Mouse (Mus musculus): ENCODE measurements at regions not wholly inside any gene's neighbourhood (a gene's known extent, or its start where the extent isn't known, plus 50 kb on each side); places are given as distances from the start of the nearest gene placed in this dataset.

DNA sequence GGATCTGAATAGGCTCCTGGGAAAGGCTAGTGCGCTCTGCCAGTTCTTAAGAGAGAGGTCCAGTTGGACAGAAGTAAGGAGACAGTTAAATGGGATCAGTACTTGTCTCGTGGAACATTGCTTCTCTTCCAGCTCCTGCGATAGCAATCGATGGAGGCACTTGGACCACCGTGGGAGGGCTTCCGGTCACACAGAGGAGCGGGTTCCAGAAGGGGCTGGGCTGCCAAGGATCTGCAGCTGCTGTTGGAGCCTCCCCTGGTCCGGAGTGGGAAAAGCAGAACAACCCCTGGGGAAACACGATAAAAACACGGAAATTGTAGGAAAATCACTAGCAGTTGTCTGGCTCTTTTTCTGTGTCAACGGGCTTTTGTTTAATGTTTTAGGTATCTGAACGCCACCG, 252.3 kb upstream of the Gm5148 start:
- DNase-seq (ENCODE audit: low spot score), result peak; percentile 88

DNA sequence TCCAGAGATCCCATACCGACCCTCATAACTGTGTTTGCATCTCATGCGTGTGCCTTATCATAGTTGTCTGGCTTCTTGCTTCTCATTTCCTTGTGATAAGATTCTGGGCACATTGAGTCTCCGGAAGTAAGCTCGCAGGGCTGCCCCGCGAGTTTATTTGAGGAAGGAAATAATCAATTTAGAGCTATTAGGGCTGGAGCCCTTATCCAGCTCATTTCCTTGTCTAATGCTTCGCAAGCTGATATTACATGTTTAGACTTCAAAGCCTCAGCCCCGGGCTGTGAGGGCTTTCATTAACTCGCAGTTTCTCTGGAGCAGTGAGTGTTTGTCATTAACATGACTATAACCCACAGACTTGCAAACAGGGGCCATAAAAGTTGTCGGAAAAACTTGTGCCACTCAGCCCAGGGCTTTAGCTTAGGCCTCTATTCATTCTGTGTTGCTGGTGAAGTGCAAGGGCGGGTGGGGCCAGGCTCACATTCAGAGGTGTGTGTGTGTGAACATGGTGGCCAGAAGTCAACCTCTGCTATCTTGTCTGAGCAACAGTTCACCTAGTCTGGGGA, 251.0 kb upstream of the Gm5148 start:
- DNase-seq (ENCODE audit: low spot score), result no peak

DNA sequence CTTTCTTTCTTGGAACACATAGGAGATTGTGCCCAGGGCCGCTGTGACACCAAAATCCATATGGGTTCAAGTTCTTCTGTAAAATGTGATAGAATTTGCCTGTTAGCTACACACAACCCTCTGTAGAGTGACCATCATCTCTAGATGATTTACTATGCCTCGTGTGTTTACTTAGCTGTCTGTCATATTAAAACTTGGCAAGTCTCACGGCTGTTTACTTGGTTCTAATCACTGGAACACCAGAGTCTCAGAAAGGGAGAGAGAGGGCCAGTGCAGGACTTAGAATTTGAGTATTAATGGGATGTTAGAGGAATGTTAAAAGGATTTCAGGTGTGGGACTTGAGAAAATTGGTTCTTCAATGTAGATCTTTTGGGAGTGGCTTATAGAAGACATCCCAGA, 248.6 kb upstream of the Gm5148 start:
- no peak for DNase-seq (ENCODE audit: low spot score)

DNA sequence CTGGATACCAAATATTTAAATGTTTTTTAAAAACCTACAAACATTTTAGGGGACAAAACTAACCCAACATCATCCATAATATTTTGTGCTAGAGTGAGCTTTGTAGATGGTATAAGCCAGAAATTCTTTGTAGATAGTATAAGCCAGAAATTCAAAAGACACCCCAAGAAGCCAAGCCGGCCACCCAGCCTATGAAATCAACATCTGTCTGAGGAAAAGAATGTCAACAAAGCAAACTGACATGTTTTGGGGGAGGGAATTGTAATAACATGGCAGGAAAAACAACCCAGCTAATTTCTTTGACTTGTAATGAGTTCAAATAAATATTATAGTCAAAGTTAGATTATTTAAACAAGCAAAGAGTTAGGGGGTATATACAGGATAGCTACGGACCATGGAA, 246.9 kb upstream of the Gm5148 start:
- DNase-seq (ENCODE audit: low spot score), result no peak

DNA sequence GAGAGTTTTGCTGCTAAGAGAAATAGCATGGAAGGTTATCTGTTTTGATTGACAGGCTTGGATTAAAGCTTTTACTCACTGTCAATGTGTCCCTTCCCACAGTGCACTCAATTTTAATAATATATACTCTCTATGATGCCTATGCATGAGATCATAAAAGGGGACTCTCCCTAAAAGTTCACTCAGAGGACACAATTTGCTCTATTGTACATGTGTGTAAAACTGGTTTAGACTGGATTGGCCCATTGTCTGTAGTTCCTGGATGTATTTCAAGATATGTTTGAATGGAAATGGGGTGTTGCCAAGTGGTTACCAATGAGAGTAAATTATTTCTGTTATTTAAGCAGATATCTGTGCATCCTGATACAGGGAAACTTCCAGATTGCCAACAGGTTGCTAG, 244.4 kb upstream of the Gm5148 start:
- no peak for DNase-seq (ENCODE audit: low spot score)

DNA sequence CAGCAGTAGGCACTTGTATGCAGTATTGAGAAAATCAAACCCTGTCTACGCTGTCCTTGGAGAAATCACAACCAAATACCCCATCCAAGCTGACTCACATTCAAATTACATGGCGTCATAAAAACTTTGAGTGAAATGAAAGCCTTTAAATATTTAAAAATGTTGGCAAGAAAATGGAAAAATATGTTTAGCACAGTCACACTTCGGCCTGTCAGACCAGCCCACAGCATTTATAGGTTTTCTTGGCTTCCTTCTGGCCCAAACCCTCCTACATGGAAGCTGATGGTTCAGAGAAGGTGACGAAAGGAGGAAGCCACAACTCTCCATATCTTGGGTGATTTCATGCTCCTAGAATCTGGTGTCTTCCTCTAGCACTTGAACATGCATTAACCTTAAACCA, 240.9 kb upstream of the Gm5148 start:
- no peak for DNase-seq (ENCODE audit: low spot score)

DNA sequence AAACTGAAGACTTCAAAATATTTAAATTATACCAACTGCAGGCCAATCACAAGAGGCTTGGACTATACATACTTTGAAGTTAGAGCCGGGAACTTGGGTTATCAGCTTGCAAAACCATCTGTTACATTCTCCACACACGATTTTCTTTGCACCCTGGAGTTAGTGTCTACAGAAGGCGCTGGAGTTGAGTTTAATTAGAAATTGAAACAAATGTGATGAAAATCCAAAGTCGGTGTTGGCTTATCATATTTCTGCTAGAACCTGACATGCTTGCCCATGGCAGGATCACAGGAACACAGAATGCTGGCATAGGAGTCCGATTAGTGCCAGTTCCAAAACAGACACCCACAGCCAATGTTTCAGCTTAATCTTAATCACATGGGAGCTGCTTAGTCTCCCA, 239.8 kb upstream of the Gm5148 start:
- no peak for DNase-seq (ENCODE audit: low spot score)

DNA sequence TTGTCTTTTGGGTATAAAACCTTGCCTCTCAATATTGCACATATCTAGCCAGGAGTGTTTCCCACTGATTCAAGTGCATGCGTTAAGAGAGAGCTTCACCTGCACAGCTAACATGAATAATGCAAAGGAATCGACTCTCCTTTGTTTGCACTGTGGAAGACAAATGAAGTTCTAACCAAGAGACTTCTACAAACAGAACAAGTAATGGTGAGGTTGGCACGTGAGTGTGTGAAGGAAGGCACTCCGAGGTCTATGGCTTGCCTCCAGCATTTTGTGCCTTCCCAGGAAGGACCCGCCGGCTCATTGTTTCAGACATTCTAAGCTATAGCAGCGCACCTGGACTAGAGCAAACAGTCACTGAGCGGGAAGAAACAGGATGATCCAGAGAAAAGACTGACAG, 238.5 kb upstream of the Gm5148 start:
- DNase-seq (ENCODE audit: low spot score), result no peak

DNA sequence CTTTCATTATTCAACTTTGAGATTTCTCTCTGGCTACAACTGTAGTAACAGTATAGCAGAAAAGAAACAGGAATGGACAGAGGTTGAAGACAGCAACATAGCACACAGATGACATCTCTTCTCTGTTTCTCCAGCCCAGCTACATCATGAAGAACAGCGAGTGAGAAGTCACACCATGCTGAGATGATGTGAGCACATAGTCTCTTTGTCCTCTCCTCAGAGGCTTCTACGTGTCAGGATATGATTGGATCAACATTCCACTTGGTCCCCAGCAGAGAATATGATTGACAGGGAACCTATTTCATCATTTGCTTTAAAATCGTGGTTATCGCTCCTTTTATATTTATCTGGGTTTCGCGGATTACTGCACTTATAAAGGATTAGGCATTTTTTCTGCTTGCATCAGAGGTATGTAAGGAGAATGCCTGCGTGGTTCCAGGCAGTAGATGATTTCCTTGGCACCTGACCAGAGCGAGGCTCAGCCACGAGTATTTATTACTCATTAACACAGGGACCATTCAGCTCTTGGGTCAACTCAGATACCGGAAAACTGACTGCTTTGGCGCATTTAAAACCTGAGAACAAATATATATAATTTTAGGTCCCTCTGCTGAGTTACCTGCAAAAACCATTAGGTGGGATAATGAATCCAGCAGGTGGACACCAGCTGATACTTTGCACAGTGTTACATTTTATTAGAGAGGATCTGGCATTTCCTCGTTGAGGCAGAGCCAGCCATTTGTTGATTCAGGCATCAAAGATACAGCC, 237.9 kb upstream of the Gm5148 start:
- DNase-seq (ENCODE audit: low spot score), result no peak

DNA sequence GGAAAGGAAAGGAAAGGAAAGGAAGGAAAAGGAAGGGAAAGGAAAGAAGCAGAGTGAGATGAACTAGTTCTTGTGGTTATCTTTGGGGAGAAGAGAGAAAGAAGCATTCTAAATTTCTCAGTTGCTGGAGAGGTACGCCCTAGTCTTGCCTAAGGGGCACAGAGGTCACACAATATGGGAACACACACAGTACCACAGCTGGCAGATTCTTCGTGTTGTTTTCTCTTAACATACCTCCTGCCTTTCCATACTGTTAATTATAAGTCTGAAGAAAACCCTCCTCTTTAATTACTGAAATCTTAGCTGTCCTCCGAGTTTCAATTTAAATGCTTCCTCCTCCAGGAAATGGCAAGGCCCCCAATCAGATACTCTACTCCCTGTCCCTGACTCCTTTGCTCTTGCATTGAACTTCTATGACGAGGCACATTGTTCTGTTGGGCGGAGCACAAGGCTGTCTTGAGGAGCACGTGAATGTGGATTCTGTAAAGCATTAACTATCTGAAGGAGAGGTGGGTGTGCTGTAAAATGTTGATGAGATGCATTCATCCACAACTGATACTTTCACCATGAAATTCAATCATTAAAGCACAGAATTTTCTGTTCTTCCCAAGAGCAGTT, 234.2 kb upstream of the Gm5148 start:
- no peak for DNase-seq (ENCODE audit: low spot score)

DNA sequence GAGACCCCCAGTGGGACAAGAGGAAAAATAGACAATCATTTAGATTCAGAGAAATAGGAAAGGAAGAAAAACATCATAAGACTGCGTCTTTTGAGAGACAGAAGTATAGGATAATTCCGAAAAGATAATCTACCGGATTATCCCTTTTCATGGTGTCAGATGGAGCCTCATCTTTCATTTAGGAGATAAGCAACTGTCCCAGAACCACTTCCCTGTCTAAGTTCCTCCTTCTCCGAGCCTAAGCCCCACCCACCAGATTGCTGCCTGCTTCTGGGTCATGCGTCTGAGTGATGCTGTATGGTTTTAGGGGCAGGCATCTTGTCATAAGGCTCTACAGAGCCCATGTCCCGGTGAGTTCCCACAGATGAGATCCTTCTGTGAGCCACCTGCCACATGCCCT, 232.3 kb upstream of the Gm5148 start:
- no peak for DNase-seq (ENCODE audit: low spot score)

DNA sequence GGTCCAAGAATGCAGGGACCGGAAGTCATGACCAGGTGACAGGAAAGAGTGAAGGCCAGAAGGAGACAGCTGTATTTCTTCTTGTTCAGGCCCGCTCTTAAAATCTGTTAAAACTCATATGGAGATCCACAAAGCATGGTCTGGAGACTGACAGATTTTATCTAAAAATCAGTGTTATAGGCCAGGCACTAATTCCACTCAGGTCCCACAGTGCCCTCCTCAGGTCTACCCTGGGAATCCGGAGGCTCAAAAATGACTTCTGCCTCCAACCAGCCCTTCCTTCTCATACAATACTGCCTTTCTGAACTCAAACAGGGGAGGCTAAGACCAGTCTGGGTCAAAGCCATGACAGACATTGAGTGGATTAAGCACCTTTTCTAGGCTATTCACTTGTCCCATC, 228.6 kb upstream of the Gm5148 start:
- DNase-seq (ENCODE audit: low spot score), result peak; percentile 38

DNA sequence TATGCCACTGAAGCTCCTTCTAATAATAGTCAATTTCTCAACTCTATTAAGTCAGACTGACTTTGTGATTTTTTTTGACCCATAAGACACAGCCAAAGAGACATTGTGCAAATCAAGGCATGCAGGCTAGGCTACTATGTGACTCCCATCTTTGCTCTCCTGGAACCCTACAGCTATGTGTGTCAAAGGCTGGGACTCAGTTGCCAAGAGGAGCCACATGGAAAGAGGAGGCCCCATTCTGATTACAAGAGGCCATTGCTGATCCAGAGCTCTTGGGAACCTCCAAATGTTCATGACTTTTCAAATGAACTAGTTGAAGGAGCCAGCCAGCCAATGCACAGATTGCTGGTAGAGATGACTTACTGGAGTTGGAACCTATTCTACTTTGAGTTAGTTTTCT, 228.0 kb upstream of the Gm5148 start:
- DNase-seq (ENCODE audit: low spot score), result no peak

DNA sequence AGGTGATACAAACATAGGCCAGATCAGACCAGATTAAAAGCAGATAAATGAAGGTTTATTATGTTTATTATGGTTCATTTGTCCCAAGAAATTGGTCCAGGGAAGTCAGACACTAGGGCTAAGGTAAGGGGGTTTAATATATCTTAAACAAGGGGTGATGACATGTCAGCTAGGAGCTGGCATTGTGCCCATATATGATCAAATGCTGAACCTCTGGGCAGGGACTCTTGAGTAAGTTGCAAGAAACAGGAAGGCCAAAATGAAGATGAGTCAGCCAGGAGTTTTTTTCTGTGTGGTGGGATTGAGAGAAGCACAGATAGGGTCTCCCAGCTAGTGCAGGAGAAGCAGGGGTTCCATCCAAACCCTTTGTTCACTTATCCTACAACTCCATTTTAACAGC, 219.4 kb upstream of the Gm5148 start:
- DNase-seq (ENCODE audit: low spot score), result no peak

DNA sequence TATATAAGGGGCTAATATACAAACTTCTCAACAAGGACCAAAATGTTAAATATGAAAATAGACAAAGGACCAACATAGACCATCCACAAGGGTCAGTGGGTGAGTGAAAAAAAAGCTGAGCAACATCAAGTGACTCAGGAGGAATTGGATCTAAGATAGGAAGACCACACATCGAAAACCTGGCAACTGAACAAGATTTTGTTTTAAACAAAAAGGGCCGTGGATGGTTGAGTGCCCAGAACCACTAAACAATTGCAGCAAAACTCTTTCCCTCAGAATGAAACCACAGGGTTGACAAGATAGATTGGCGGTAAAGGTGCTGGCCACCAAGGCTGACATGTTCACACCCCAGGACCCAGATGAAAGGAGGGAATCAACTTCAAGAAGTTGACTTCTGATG, 215.7 kb upstream of the Gm5148 start:
- no peak for DNase-seq (ENCODE audit: low spot score)

DNA sequence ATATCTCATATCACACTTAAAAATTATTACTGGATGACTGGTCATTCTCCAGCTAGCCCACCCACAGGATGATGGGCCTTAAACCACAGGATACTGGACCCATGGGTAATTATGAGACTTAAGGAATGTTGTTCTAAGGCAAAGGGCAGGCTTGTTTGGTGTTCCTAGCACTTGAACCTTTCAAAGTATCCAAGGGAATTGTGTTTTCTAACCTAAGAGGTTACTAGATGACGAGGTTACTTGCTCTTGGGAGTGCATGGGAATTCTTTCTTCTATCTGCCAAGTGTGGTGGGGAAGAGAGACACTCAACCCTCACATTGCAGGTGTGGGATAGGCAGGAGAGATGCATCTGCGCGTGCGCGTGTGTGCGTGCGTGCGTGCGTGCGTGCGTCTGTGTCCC, 214.6 kb upstream of the Gm5148 start:
- DNase-seq (ENCODE audit: low spot score), result no peak

DNA sequence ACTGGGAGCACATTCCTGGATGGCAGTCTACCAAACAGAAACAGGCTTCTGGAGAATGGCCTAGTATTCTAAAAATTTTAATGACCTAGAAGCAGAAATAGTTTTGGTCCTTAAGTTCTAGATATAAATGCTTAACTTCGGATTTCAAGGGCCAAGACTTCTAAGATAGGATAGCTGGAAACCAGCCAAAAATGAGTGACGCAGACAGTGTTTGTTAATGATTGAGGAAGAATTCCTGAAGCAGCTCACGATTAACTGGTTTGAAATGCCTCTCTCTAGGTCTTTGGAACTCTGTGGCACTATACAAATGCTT, 213.9 kb upstream of the Gm5148 start:
- peak; percentile 73 for DNase-seq (ENCODE audit: low spot score)

DNA sequence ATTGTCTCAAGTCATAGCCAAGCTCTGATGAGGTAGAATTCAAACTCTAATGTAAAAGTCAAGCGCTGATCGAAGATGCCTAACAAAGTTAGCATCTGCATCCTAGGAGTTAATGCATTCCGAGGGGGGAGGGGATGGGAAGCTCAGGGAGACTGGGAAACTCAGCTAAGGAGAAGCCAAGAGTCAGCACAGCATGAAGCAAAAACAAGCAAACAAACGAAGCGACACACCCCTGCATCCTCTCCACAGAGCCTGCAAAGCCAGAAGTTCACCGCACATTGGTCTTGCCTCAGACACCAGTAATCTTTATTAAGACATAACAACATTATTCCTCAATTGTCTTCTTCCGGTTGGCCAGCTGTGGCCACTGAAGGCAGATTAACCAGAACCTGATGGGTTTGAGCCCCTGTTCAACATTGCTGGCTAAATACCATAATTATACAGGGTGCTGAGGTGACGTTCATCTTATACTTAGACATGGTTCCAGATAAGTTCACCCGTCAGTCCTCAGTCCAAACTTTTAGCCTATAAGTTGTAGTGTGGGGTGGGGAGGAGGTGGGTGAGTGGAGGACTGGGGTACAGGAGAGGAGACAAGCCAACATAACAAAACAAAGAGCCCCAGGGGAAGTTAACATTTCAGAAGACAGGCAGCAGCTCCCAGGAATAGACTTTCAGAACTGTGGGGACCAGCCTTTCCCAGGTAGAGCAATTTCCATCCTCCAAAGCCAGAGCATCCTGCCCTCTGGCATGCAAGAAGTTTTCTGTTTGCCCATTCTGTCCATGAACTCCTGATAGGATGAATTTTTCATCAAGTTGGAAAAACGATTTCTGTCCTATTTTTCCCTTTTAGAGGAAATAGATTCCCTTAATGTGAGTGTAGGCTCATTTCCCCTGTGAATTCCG, 213.3 kb upstream of the Gm5148 start:
- peak; percentile 45 for DNase-seq (ENCODE audit: low spot score)

DNA sequence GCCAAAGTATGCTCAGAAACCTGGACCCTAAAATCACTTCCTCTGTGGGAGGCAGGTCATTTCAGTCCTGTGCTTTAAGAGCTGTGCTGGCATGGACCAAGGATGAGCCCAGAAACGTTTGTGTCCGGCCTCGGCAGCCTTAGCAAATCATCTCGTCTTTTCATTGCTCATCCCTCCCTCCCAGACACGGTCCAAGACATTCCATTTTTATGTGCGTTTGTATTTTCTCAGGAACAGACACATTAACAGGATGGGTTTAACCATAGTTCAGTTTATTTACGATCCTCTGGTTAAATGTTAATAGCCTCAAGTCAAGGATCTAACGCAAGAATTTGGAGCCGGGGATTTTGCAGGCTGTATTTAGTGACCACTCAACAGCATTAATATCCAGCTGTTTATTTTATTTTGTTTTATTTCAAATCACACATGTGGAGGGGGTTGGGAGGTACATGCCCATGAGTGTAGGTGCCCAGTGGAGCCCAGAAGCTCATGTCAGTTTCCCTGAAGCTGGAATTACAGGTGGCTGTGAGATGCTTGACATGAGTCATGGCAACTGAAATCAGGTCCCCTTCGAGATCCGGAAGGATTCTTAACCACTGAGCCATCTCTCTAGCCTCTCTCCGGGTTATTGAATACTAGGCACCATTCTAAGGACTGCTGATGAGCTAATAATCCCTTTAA, 212.1 kb upstream of the Gm5148 start:
- DNase-seq (ENCODE audit: low spot score), result no peak

DNA sequence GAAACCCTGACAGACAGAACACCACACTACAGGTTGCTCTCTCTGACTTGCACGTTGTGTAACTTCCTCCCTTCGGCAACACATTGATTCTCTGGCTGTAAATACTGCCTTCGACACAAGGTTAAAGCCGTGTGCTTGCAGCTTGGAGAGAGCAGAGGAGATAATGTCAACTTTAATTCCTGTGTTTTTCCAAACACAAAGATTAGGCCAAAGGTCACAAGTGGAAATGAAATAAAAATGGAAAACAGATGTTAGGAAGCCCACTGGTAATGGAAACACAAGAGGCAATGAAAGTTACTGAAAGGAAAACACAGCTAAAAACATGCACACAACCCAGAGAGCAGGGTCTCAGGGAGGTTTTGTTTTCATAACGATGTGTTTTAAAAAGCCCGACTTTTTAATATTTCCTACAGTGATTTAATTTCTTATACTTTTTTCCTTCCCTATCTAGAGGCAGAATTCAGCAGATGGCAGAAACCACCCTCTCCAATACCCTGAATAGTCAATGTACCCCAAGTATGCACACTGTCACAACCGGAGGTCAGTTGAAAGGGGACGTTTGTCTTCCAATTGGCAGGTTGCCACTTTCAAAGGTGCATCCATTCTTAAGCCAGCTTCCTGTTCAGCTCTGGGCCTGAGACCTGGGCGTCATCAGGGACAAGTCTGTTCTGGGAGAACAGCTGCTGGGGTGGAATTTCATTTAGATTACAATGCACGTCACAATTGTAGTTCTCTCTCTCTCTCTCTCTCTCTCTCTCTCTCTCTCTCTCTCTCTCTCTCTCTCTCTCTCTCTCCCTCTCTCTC, 210.8 kb upstream of the Gm5148 start:
- DNase-seq (ENCODE audit: low spot score), result peak; percentile 41

DNA sequence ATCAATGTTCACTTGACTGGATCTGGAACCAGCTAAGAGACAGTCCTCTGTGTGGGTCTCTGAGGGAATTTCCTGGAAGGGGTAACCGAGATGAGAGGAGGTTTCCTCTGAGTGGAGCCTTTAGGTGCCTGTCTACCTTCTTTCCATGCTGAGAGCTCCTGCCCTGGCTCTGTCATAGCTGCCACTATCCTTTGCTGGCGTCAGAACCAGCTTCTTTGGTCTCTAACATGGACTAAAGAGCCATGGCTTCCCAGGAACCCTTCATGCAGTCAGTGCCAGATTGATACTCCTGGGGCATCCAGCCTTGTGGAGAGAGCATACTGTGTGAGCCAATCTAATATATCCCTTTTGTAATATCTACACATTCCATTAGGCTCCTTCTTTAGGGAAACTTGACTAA, 209.9 kb upstream of the Gm5148 start:
- no peak for DNase-seq (ENCODE audit: low spot score)

Measured in gastrocnemius, adult 18-20 months (tissue).